Mouse (Mus musculus) c-Kit-positive CD71-positive TER-119-negative erythroid progenitor cells, embryonic 14.5 days (primary cell): ENCODE results near the gene Gabarapl2.

ENCODE experiments used
- DNase-seq: peaks from one replicate; pipeline ENCODE4 v3.0.0-alpha.2; 2013; ENCODE audit warnings: low read depth

Gabarapl2 gene

GRCm38 (mm10) chr8:111940171-111941100 is at the start of gene Gabarapl2:
Gabarapl2 (plus strand) TSS chr8:111940703.
- peak; percentile 92 for DNase-seq

GRCm38 (mm10) chr8:111890911-111891303 is 49.6 kb upstream of the Gabarapl2 start:
- DNase-seq, result no peak

DNA sequence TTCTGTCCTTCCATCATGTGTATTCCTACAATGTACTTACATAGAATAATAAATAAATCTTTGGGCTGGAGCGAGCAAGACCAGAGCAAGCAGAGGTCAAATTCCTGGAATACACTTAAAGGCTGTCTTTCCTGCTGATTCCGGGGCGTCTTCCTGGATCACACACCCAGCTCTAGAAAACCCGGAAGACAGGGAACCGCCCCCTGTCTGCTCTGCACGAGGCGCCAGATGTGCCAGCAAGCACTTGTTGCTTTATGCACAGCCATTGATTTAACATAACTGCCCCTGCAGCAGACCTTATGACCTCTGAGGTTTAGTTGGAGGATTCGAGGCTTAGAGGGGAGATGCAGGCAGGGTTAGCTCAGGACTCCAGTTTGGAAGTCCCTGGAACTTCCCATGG is 48.5 kb upstream of the Gabarapl2 start:
- no peak for DNase-seq

GRCm38 (mm10) chr8:111892615-111893014 is 47.9 kb upstream of the Gabarapl2 start:
- DNase-seq, result no peak

DNA sequence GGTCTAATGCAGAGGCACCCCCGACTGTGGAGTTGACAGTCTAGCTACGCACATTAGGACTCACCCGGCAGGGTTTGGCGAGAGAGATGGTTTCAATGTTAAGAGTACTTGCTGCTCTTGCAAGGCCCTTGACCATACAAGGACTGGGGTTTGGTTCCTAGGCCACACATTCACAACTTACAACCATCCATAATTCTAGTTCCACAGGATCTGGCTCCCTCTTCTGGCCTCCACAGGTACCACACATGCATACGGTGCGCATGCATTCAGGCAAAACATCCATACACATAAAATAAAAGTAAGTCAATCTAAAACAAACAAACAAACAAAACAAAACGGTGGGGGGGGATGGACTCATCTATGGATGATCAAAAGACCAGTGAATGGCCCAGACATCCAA is 45.5 kb upstream of the Gabarapl2 start:
- DNase-seq, result no peak

GRCm38 (mm10) chr8:111898586-111898985 is 41.9 kb upstream of the Gabarapl2 start:
- no peak for DNase-seq

GRCm38 (mm10) chr8:111902080-111902479 is 38.4 kb upstream of the Gabarapl2 start:
- no peak for DNase-seq

DNA sequence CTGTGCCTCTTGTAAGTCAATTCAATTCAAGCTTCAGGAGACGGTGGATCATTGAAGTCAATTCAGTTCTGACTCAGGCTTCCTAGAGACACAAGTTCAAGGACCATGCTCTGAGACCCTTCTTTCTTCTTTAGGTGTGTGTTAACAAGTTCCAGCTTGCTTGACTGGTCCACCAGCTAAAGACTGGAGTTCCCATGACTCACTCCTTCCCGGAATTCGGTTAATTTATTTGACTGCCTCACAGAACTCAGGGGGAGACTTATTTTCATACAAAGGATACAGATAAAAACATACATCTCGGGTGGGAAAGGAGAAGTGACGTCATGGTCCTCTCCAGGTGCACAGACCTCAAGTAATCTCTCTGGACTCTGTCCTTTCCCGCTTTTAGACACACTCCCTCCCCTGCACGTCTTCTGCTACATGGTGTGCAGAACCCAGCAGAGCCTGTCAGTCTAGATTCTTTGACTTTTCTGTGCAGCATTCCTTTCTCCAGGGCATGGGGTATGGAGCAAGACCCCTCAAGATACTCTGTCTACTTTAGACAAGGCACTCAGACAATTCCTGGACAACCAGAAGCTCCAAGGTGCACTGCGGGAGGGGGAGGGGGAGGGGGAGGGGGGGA is 34.9 kb upstream of the Gabarapl2 start:
- no peak for DNase-seq

DNA sequence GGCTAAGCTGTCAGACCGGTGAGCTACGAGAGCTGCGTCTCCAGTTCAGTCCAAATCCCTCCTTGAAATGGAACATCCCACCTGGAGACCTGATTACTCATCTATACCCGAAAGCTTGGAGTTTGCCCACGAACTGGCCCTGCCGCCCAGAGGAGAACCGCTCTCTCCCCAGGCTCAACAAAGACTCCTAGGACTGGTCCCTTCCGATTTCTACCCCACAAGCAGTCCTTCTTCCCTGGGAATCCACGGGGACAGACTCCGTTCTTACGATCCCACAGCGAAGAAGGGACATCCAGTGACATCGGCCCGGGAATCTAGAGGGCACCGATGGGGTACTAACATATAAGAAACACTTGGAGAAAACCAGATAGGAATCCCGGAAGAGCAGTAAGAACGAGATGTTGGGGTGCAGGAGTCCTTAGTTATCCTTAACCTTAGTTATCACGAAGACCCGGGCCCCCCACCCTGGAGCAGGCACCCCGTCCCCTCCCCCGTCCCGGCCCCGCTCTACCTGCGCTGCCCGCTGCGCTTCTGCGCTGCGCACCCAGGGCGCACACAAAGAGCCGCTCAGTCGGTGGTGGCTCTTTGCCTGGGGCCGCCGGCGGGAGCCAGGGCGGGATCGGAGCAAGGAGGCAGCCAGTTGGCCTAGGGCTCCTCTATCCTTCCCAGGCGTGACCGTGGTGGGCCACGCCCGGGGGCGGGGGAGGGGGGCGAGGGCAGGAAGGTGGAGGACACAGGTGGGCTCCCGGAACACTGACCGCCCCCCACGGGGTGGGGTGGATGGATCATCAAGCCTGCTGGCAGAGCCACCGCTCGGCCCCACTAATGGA is 30.7 kb upstream of the Gabarapl2 start, which contains the start of gene Chst5:
Gene Chst5, minus strand, starts transcription at position 827 of the 830 bp plus-strand sequence.
- DNase-seq, result no peak

GRCm38 (mm10) chr8:111911572-111911971 is 28.9 kb upstream of the Gabarapl2 start:
- no peak for DNase-seq

GRCm38 (mm10) chr8:111912860-111913432 is 27.6 kb upstream of the Gabarapl2 start:
- DNase-seq, result no peak

GRCm38 (mm10) chr8:111919663-111920062 is 20.8 kb upstream of the Gabarapl2 start:
- no peak for DNase-seq

DNA sequence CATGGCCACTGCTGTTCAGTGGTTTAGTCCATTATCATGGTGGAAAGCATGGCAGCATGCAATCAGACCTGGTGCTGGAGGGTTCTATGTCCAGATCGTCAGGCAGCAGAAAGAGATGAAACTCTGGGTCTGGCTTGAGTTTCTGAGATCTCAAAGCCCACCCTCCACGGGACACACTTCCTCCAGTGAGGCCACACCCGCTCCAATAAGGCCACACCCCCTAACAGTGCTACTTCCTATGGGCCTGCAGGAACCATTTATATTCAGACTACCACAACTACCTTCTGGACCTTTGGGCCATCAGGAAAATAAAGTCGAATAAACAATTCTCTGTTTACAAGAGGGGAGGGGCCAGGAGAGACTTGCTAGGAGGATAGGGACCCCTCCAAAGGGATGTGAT is 19.5 kb upstream of the Gabarapl2 start:
- no peak for DNase-seq

GRCm38 (mm10) chr8:111923383-111923804 is 17.1 kb upstream of the Gabarapl2 start:
- peak; percentile 65 for DNase-seq

DNA sequence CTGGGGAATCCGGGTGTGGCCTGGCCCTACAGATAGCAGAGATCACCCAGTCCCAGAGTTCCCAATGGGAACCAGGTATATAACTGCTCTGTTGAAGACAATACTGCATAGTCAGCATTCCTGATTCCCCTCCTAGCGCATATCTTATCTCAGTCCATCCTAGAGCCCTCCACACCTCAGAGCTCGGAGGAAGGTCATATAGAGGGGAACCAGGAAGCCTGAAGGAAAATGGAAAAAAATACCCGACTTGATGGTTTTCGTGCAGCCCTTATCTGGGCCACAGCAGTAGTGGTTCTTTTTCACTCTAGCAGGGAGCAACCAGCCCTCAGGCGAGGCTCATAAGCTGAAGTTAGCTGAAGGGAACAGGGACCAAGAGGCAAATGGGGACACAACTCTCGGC is 15.5 kb upstream of the Gabarapl2 start:
- DNase-seq, result no peak

DNA sequence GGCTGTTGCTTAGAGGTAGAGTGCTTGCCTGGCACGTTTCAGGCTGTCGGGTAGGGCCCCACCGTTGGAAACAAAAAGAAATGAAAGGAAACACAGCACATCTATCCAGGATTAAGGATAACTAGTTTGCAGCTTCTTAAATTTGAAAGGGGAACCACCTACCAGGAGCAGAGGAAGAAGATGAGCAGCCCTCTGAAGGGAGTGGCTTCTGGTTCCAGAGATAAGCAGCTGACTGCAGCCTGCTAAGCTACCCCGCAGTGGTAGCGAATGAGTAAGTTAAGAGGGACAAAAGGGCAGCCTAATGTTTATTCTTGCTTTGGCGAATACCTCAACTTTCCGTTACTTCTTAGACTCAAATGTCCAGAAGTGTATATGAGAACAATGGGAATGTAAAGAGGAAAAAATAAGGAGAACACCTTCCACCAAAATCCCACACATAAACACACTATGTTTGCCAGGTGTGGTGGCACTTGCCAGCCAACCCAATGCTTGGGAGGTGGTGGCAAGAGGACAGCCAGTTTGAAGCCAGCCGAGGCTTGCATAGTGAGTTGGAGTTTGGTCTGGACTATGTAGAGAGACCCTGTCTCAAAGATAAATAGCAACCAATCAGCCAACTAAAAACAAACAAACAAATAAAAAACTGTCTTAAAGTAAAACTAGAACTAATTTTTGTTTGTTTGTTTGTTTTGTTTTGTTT is 10.7 kb upstream of the Gabarapl2 start:
- DNase-seq, result peak; percentile 56

DNA sequence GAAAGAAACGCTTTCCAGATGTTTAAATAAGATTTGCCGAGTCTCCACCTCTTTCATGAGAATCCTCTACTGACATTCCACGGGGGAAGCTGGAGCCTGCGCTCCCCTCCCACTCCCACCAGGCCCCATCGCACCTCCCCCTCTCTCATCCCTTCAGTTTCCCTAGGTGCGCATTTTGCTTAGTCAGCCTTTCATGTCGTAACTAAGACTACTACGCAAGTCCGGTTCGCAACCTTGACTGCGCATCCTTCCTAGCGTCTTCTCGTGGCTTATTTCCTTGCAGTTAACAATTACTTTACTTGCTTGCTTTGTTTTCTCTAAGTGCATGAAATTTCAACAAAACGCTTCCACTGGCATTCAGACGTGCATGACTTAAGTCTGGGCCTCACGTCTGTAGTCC is 8.8 kb upstream of the Gabarapl2 start:
- no peak for DNase-seq

DNA sequence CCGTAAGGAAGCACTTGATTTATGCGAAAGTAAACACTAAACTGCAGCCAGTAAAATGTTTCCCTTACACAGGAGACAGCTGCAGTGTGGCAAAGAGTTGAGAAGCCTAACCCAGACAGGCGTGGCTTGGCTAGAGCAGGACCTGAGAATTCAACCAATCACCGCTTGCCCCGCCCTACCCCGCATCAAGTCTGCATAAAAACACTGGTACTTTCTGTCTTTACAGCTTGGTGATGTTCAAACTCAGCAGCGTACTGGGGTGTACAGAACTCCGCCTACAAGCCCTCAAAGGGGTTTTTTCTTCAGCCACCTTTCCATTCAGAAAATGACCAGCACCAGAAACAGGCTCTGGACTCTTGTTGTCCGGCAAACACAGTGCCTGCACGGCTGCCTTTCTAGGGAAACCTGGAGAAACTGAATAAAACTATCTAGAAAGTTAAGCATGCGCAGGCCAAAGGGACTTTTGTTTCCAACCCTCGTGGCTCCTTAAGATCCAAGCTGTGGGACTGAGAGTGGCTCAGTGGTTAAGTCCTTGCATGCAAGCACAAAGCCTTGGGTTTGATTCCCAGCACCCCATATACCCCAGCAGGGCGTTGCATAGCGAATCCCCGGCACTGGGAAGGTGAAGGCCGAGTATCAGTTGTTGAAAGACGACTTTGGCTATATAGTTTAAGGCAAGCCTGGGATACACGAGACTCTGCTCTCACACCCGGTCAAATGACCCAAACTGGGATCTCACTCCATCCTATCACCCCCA is 7.7 kb upstream of the Gabarapl2 start:
- DNase-seq, result peak; percentile 70

DNA sequence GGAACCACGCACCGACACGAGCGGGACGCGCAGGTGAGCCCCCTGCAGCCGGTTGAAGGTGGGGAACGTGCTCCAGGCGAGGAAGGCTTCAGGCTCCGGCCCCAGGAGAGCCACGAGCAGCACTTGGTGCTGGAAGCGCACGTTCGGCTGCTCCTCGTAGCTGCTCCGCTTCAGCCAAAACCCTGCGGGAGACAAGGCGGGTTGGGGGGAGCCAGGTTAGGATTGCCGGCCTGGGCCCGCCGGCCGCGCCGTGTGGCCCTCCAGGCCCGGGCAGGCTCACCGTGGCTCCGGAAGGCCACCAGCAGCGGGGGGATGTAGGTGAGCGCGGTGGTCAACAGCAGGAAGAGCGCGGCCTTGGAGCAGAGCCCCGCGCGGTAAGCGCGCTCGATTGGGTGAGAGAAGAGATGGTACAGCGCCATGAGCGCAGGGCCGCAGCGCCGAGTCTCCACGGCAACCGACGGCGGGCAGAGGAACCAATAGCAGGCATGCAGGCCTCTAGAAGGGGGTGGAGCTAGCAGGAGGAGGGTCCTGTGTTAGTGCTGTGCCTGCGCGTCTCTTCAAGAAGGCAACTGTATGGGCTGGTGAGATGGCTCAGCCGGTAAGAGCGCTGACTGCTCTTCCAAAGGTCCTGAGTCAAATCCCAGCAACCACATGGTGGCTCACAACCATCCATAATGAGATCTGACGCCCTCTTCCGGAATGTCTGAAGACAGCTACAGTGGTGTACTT is 7.0 kb upstream of the Gabarapl2 start, which contains the start of gene Tmem231:
Gene Tmem231, minus strand, starts transcription at position 534 of the 729 bp plus-strand sequence.
- peak; percentile 84 for DNase-seq

- DNase-seq, result no peak
Measured at GRCm38 (mm10) chr8:111934201-111934600, 6.3 kb upstream of the Gabarapl2 start.
